Mouse (Mus musculus) liver, embryonic 11.5 days (tissue): Measurements from ENCODE around the gene BC117090. TPM values are rescaled to one million over a fixed set of nuclear protein-coding genes. Genes with fewer than 3 reads are reported as not detected.
"Not testable (repeated sequence)": the region's sequence is repeated elsewhere in the genome, so short reads cannot be mapped to it uniquely, and the experiment has no call there.

Experiments
- ATAC-seq: fragments of 200-750 bp; cut with Nextera tagmentation; replicated peaks from 2 replicates; pipeline ENCODE4 v1.8.0; 2017; ENCODE audit warnings: moderate number of reproducible peaks, mild to moderate bottlenecking, moderate TSS enrichment, moderate library complexity; ENCODE audit not compliant: low FRiP score
- DNase-seq: peaks from one replicate; pipeline ENCODE4 v3.0.0-alpha.2; 2017; ENCODE audit warnings: low spot score
- H3K27ac ChIP-seq: fragments of 300-500 bp; sonication (generic); 2 replicates; pipeline ENCODE4 v1.5.1; 2014; ENCODE audit warnings: mild to moderate bottlenecking, low read depth, low read length, control low read depth
- H3K27me3 ChIP-seq: fragments of 300-500 bp; sonication (generic); replicated peaks from 2 replicates; pipeline ENCODE4 v1.6.1; 2014; ENCODE audit warnings: low read length, mixed read lengths; ENCODE audit not compliant: control insufficient read depth, insufficient read depth
- H3K36me3 ChIP-seq: fragments of 300-500 bp; sonication (generic); 2 replicates; pipeline ENCODE4 v1.6.1; 2014; ENCODE audit warnings: mild to moderate bottlenecking, low read length, moderate library complexity, mixed read lengths; ENCODE audit not compliant: control insufficient read depth, insufficient read depth
- H3K4me1 ChIP-seq: fragments of 300-500 bp; sonication (generic); replicated peaks from 2 replicates; pipeline ENCODE4 v1.6.1; 2014; ENCODE audit warnings: low read length, mixed read lengths; ENCODE audit not compliant: control insufficient read depth, insufficient read depth
- H3K4me2 ChIP-seq: fragments of 300-500 bp; sonication (generic); 2 replicates; pipeline ENCODE4 v1.6.1; 2014; ENCODE audit warnings: mild to moderate bottlenecking, control low read depth, moderate library complexity
- H3K4me3 ChIP-seq: fragments of 300-500 bp; sonication (generic); 2 replicates; pipeline ENCODE4 v1.5.1; 2014; ENCODE audit warnings: low read depth, low read length, control low read depth
- H3K9ac ChIP-seq: fragments of 300-500 bp; sonication (generic); 2 replicates; pipeline ENCODE4 v1.6.1; 2014; ENCODE audit warnings: low read depth, low read length, control low read depth
- H3K9me3 ChIP-seq: fragments of 300-500 bp; sonication (generic); 2 replicates; pipeline ENCODE4 v1.6.1; 2016; ENCODE audit warnings: low read length, inconsistent platforms, mixed read lengths; ENCODE audit not compliant: control insufficient read depth
- WGBS: fragments of 180-500 bp; shearing (Covaris S2); extraction: QIAGEN DNeasy Blood & Tissue Kit; methylation state at CpG from one replicate; pipeline ENCODE4 v1.1.7; 2014; 5-methylcytosine and 5-hydroxymethylcytosine counted together
- polyA plus RNA-seq: library from polyadenylated mRNA; unstranded; fragments of >200 nt; fragmentation: Nextera tagmentation; extraction: Ambion mirVana; gene quantifications from 2 replicates; pipeline ENCODE4 v1.2.1, GENCODE M21; 2014

BC117090 gene
- polyA plus RNA-seq: not detected in 2 replicates

DNA sequence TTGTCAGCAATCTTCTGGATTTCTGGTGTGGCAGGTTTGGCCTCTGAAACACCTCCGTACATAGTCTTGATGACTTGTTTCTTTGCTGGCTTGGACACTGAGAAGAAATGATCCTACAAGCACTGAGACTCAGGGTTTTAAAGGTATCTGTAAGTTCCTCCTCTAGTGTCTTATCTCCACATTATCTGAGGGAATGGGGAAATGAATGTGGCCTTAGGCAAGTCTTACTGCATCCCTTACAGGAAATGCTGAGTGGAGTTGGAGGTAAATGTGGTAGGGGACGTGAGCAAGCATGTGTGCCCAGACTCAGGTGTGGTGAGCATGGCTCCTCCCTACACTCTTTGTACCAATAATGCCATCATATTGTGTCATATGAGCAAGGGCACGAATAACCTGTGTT lies at the start of gene BC117090:
BC117090 (minus strand) TSS at position 101 of the 400 bp plus-strand sequence.
- DNase-seq (no peak), ATAC-seq (no peak)
- Histone ChIP-seq H3K9me3 (no peaks in the 10 kb centered on the region), H3K4me2 (no peak within 1 kb of the TSS), H3K36me3 (no peaks in the 10 kb centered on the region), H3K9ac (no peak within 1 kb of the TSS), H3K27ac (no peak within 1 kb of the TSS), H3K4me1 (no peaks in the 10 kb centered on the region), H3K27me3 (no peaks in the 10 kb centered on the region), H3K4me3 (no peak within 1 kb of the TSS)
- 67% methylated on average over 3 of the region's 3 CpGs for WGBS

- not testable (repeated sequence) for H3K27me3 ChIP-seq, DNase-seq, H3K9ac ChIP-seq, ATAC-seq, H3K4me2 ChIP-seq, H3K4me3 ChIP-seq, H3K27ac ChIP-seq, H3K36me3 ChIP-seq, H3K9me3 ChIP-seq, H3K4me1 ChIP-seq
- WGBS: 77% methylated on average over 3 of the region's 3 CpGs
Observed at GRCm38 (mm10) chr16:36367648-36368047, 33.5 kb upstream of the BC117090 start, which contains the start of gene BC100530. Gene BC100530, minus strand, starts transcription at chr16:36367748.

DNA sequence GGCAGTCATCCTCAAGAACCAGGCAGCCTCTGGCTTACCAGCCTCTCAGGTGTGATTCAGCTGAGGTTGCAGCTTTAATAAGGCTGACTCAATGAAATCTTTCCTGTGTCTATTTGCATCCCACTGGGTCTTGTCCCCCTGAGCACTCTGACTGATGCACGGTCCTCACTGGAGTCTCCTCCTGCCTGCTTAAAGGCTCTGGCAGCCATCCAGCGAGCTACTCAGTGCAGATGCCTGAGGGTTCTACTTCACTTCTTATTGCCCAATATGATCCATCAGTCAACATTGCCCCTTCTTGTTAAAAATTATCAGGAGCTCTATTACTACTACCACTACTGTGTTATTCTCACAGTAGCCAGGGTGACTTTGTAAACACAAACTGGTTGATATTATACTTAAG lies 3.0 kb upstream of the BC117090 start:
- DNase-seq: no peak
- H3K27ac ChIP-seq: no peak overlapping the region
- H3K4me3 ChIP-seq: no peak overlapping the region
- H3K9me3 ChIP-seq: no peaks in the 10 kb centered on the region
- no peaks in the 10 kb centered on the region for H3K27me3 ChIP-seq
- H3K9ac ChIP-seq: no peak overlapping the region
- ATAC-seq: no peak
- no peaks in the 10 kb centered on the region for H3K36me3 ChIP-seq
- H3K4me1 ChIP-seq: no peaks in the 10 kb centered on the region
- WGBS: 67% methylated on average over 2 of the region's 2 CpGs
- H3K4me2 ChIP-seq: no peak overlapping the region

DNA sequence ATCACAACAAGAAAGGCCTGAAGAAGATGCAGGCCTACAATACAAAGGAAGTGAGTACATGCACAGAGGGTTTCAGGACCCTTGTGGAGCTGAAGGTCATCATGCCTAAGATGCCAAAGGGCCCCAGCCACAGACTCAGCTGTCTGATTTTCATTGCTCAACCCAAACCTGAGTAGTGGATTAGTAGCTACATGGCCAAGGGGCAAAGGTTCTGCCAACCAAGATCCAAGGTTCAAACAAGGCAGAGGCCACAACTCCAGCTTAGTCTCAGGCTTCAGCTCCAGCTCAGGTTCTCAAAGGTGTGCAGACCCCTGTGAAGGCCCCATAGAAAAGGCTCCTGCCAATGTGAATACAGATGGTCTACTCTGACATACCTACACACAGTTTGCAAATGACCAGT lies 14.8 kb downstream of the BC117090 start:
- Histone ChIP-seq H3K4me1 (no peaks in the 10 kb centered on the region), H3K9ac (no peak overlapping the region), H3K4me3 (no peak overlapping the region), H3K36me3 (no peaks in the 10 kb centered on the region), H3K27me3 (no peaks in the 10 kb centered on the region), H3K4me2 (no peak overlapping the region), H3K27ac (no peak overlapping the region), H3K9me3 (no peaks in the 10 kb centered on the region)
- no peak for ATAC-seq
- no peak for DNase-seq

- ATAC-seq, H3K27me3 ChIP-seq, H3K9me3 ChIP-seq, H3K4me1 ChIP-seq, H3K36me3 ChIP-seq, DNase-seq, H3K4me3 ChIP-seq, H3K9ac ChIP-seq, H3K27ac ChIP-seq, H3K4me2 ChIP-seq: not testable (repeated sequence)
- 84% methylated on average over 6 of the region's 6 CpGs for WGBS
Observed at GRCm38 (mm10) chr16:36316111-36316510, 18.0 kb downstream of the BC117090 start.

GRCm38 (mm10) chr16:36307631-36308030 lies 26.5 kb downstream of the BC117090 start:
- Histone ChIP-seq H3K27me3 (no peaks in the 10 kb centered on the region), H3K9me3 (no peaks in the 10 kb centered on the region), H3K27ac (no peak overlapping the region), H3K4me1 (no peaks in the 10 kb centered on the region), H3K4me3 (no peak overlapping the region), H3K9ac (no peak overlapping the region), H3K36me3 (no peaks in the 10 kb centered on the region), H3K4me2 (no peak overlapping the region)
- DNase-seq: no peak
- 53% methylated on average over 4 of the region's 4 CpGs for WGBS
- ATAC-seq: no peak

DNA sequence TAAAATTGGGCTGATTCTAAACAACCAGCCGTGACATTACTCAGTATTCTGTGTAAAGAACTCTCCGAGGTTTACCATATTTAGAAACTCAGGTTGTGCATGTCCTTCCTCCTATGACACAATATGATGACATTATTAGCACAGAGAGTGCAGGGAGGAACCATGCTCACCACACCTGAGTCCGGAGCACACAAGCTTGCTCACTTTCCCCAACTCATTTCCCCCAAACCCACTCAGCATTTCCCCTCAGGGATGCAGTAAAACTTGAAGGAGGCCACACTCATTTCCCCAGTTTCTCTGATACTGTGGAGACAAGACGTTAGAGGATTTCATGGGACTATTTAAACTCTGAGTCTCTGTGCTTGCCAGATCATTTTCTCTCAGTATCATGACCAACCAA lies 45.0 kb downstream of the BC117090 start:
- Histone ChIP-seq H3K9me3 (no peaks in the 10 kb centered on the region), H3K27ac (no peak overlapping the region), H3K4me2 (no peak overlapping the region), H3K36me3 (no peaks in the 10 kb centered on the region), H3K9ac (no peak overlapping the region), H3K4me1 (no peaks in the 10 kb centered on the region), H3K4me3 (no peak overlapping the region), H3K27me3 (no peaks in the 10 kb centered on the region)
- WGBS: 73% methylated on average over 4 of the region's 4 CpGs
- ATAC-seq: no peak
- no peak for DNase-seq

- H3K4me3 ChIP-seq, H3K9me3 ChIP-seq, ATAC-seq, H3K9ac ChIP-seq, H3K27me3 ChIP-seq, DNase-seq, H3K4me2 ChIP-seq, H3K27ac ChIP-seq, H3K36me3 ChIP-seq, H3K4me1 ChIP-seq: not testable (repeated sequence)
- WGBS: 77% methylated on average over 4 of the region's 4 CpGs
Observed at GRCm38 (mm10) chr16:36276796-36277195, 57.3 kb downstream of the BC117090 start, which contains the start of gene Stfa1. Gene Stfa1, plus strand, starts transcription at chr16:36276951.
